Mouse (Mus musculus) MEL-GATA-1-ER (cell line): ENCODE data around the gene Nck2.
A peak's percentile ranks its signal among the peaks of the same experiment; 100 is the strongest.
"Not testable (repeated sequence)": the region's sequence is repeated elsewhere in the genome, so short reads cannot be mapped to it uniquely, and the experiment has no call there.

Experiments
- DNase-seq: peaks from one replicate; pipeline ENCODE4 v3.0.0-alpha.2; 2012; ENCODE audit warnings: low read depth; ENCODE audit errors: extremely low read depth

Nck2 gene

DNA sequence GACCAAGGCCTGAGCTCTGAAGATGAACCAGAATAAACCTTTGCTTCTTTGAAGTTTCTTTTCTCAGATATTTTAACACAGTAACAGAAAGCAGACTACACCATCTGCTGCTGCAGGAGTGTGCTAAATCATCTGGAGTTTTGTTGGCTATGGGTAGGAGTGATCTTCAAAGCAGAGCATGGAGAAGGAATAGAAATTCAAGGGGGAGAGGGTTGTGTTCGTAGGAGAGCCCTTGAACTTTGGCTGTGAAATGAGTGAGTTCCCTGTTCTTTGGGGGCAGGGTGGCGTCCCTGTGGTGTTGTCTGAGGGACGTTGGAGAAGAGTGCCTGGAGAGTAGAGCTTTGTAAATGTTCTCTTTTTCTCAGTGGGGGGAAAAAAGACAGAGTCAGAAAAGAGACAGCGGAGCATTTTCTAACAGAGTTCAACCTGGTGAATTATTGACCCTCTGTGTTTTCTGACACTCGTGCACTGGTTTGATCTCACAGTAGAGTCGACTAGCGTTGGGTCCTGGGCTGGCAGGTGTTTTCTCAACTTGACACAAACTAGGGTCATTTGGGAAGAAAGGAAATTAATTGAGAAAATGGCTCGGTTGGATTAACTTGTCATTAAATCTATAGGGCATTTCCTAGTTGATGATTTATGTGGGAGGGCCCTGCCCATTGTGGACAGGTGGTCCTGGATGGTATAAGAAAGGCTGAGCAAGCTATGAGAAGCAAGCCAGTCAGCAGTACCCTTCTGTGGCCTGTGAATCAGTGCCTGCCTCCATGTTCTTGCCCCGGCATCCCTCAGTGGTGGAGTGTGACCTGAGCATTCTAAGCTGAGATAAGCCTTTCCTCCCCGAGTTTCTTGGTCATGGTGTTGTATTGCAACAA is 57.8 kb downstream of the Nck2 start:
- no peak for DNase-seq

DNA sequence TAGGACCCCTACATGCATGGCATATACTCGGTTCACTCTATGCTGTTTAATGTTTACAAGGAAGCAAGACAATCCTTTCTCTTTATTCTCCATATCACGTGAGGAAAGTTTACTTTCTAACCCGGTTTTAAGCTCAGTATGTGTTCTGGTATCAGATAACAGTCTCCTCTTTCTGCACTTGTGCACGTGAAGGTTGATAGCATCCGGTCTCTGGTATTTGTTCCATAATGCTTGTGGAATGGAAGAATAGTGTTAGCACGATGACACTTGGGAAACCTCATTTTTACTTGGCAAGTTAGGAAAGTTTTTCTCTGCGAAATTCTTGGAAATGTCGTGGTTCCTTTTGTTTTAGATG is 58.4 kb downstream of the Nck2 start:
- DNase-seq = no peak

- no peak for DNase-seq
These were observed 58.9 kb downstream of the Nck2 start for GRCm38 (mm10) chr1:43503261-43503660.

DNA sequence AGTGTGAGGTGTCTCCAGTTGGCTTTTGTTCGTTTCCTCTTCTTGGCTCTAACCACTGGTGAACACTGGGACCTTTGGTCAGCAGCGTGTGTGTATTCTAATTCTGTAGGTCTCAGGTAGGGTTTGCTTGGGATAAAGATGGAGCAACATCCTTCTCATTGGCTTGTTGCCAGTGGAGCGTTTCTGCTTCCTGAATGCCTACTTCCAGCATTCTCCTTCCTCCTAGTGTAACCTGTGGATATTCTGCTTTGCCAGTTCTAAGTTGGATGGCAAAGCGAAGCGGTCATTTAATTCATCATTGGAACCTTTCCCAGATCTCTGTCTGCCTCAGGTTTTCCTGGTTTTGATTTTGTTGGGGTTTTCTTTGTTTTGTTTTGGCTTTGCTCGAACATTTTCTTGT is 59.3 kb downstream of the Nck2 start:
- DNase-seq = no peak

DNA sequence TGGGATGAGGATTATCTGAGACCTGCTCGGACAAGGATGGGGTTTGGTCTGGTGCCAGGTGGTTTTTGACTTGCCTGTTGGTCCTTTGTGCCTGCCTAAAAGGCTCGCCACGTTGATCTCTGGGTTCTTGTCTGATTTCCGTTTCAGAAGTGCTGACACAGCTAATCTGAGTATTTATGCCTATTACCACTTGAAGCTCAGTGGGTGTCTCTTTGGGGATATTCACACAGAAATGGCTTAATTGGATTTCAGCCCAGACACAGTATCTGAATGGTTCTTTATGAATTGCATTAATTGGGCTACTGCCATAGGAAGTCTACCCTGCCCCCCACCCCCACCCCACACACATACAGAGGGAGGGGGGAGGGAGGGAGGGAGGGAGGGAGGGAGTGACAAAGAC is 59.9 kb downstream of the Nck2 start:
- DNase-seq = no peak

DNA sequence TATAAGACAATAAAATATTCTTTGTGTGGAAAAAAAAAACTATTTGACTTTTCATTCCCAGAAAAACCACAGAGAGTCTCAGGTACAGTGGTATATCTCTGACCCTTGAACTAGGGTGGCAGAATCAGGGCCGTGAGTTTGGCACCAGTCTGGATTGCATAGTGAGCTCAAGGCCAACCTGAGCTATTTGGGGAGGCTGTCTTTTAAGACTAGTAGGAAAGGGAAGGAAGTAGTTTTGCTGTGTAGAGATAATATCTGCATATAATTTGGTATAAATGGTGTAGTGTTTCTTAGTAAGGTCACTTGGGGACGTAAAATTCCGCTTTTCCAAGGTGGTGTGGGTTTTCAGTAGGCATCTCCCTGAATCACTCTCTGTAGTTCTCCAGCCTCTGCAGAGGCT is 62.3 kb downstream of the Nck2 start:
- no peak for DNase-seq

DNA sequence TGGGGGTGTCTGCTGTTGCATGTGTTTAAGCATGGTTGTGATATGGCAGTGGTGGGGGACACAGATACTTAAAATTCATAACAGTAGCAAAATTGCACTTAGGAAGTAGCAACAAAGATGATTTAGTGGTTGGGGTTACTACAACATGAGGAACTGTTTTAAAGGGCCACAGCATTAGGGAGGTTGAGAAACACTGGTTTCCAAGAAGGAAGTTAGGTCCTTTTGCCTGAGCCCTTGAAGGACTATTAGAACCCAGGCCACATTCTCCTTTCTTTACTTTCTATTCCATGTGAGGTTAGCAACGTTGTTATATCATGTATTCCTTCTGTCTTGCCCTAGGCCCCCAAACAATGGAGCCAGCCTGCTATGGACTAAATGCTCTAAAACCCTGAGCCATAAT is 63.4 kb downstream of the Nck2 start:
- DNase-seq = no peak

DNA sequence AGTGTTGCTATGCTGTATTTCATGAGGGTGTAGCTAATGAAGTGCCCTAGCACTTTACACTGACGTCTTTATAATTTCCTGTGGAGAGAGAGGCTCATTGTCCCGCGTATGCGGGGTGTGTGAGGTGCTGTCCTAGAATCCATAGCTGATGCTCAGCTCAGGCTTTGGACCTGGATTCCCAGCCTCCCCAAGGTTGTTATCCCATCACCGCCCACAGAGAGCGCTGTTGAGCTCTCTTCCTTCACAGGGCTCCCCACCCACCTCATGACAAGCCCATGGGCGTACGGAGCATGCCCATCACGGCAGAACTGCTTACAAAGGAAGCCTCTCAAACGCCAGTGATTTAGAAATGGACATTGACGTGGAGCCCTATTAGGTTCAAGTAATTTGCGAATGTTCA is 66.9 kb downstream of the Nck2 start:
- no peak for DNase-seq

DNA sequence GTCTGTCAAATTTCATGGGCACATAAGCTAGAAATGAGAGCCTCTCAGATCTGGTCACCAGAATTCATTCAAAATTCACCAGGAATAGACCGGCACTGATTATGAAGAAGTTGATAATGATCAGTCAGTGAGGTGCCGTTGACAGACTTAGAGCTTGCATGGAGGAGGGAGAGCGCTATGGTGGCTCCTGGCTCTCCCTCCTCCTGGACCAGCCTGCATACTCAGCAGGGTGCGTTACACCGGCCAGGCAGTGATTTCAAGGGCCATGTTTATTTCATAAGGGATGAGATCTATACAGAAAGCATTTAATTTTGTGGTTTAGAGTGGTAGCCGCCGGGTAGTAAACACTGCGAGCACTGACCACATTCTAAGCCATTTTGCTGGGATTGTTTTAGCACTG is 67.3 kb downstream of the Nck2 start:
- DNase-seq = no peak

GRCm38 (mm10) chr1:43517405-43517804 is 73.0 kb downstream of the Nck2 start:
- DNase-seq = no peak

DNA sequence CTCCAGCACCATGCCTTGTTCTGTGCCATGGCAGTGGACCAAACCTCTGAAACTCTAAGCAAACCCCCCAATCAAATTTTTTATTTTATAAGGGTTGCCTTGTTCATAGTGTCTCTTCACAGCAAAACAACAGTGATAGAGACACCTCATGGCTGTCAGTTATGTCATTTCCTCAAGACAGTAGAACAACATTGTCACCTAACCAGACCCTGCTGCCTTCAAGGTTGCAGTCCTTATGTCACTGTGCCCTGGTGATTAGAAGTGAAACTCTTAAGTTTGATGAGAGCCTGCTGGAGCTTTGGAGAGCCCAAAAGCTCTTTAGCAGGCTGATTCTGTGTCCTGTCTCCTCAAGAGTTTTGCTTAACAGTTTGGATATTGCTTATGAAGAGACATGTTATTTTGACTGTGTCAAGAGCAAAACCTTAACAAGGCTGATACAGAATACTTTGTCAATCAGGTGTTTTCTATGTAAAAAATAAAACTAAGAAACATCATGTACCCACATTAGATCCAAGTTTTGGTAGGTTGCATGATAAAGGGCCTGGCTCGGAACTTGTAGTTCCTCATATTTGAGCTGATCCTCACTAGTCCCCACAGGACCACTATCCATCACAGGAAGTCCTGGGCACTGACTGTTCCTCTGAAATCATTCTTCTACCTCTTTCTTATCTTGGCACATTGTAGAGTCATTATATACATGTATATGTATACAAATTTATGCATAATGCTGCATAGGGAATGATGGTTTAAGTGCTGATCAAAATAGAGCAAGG is 76.0 kb downstream of the Nck2 start:
- peak; percentile 51 for DNase-seq

GRCm38 (mm10) chr1:43520989-43521371 is 76.6 kb downstream of the Nck2 start:
- DNase-seq = peak; percentile 57

DNA sequence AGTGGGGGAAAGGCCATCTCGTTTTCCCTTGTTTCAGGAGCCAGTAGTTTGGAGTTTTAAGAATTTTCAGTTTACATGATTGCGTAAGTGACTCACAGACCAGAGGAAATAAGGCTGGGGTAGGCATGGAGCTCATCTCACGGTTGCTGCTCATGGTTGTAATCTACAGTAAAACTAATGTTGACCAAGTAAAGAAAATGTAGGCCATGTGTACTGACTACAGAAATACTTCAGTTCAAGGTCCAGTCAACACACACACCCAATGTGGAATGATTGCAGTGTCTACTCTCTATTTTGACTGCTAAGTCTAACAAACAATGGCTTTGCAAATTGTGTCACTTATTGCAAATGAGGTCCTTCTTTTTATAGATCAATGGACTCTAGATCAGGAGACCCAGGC is 77.1 kb downstream of the Nck2 start:
- DNase-seq = no peak

GRCm38 (mm10) chr1:43521950-43522349 is 77.6 kb downstream of the Nck2 start:
- no peak for DNase-seq

DNA sequence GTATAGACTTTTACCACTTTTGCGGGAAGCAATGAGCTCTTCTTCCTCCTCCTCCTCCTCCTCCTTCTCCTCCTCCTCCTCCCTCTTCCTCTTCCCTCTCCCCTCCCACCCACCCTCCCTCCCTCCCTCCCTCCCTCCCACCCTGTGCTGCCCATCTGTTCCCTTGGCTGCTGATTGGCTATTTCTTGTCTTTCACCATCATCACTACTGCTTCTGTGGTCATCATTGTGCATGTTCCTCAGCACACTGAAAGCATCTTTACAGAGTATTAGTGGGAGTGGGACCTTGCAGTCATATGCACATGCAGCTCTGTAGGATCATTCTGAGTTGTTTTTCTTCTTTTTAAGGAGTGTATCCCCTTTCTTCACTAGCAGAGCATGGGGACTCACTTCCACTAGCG is 78.6 kb downstream of the Nck2 start:
- DNase-seq = no peak

DNA sequence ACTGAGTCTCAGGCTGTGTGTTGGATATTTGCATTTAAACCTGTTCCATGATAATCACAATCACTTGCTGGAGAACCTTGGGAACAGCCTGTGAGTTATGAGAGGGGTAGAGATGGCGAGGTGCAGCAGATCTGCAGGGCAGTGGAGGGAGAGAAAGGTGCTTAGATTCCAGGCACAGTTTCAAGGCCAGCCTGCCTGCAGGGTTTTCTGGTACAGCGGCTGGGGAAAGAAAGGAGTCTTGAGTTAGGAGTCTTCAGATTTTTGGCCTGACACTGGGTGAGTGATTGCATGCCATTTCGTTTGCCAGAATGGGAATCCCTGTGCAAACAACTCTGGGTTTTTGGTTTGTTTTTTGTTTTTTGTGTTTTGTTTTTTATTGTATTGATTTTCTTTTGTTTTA is 80.0 kb downstream of the Nck2 start:
- no peak for DNase-seq

GRCm38 (mm10) chr1:43528275-43528674 is 83.9 kb downstream of the Nck2 start:
- no peak for DNase-seq

DNA sequence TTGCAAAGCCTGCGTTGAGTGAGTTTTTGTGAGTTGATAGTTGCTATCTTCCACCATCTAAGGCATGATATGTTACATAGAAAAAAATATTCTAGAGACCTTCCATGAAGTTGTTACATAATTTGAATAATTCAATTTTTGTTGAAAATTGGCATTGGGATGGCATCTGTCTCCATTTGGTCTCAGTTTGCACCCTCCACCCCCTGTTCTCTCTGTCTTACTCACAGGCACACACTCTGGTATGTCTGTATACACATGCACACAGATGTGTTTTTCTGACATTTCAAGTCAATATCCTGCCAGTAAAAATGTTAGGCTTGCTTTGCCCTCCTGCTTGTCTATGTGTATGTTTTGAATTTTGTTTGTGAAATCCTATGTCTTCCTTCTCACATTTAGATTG is 84.7 kb downstream of the Nck2 start:
- DNase-seq = no peak

GRCm38 (mm10) chr1:43530295-43531020 is 86.1 kb downstream of the Nck2 start:
- no peak for DNase-seq

GRCm38 (mm10) chr1:43531307-43531706 is 86.9 kb downstream of the Nck2 start:
- DNase-seq = no peak

- no peak for DNase-seq
These were observed 87.9 kb downstream of the Nck2 start for GRCm38 (mm10) chr1:43532279-43532678.

DNA sequence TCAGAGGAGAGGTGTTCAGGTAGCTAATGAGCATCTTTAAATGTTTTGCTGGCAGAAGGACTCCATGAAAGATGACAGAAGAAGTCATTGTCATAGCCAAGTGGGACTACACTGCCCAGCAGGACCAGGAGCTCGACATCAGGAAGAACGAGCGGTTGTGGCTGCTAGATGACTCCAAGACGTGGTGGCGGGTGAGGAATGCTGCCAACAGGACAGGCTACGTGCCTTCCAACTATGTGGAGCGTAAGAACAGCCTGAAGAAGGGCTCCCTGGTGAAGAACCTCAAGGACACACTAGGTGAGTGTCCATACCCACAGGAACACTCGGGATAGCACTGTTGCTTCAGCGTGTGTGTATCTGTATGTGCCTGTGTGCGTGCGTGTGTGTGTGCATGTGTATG is 89.1 kb downstream of the Nck2 start:
- not testable (repeated sequence) for DNase-seq
